Mouse (Mus musculus): Measurements from ENCODE around the gene Gm13276. TPM values are rescaled to one million over a fixed set of nuclear protein-coding genes. Genes with fewer than 3 reads are reported as not detected.
"Not testable (repeated sequence)": the region's sequence is repeated elsewhere in the genome, so short reads cannot be mapped to it uniquely, and the experiment has no call there.

The Gm13276 gene
- total RNA-seq, 2 experiments from 2014 or later, result not detected

- H3K27ac ChIP-seq; DNase-seq (ENCODE audit: low spot score in 2 of 2); H3K4me3 ChIP-seq: not testable (repeated sequence)
- TF ChIP-seq CTCF (conservative IDR thresholded peaks at IDR 0.05), result peak; percentile 21
These were observed 20.3 kb downstream of the Gm13276 start for GRCm38 (mm10) chr4:88805761-88806160.

DNA sequence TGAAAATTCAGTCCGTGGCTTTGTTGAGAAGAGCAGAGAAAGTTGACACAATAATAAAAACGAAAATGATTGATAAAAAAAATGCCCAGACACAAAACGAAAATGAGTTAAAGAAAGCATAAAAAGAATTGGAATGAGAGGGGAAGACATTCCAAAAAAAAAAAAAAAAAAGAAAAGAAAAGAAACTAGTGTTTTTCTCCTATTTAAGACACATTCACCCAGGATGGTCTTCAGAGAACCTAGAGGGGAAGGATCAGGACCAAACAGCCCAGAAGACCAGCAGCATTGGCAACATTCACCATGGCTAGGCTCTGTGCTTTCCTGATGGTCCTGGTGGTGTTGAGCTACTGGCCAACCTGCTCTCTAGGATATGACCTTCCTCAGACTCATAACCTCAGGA lies 30.4 kb downstream of the Gm13276 start, which contains the start of gene Ifna7:
Gene Ifna7, plus strand, starts transcription at position 301 of the 400 bp plus-strand sequence.
- H3K4me3 ChIP-seq, result no peak within 1 kb of the TSS
- TF ChIP-seq CTCF (conservative IDR thresholded peaks at IDR 0.05), result no peak

DNA sequence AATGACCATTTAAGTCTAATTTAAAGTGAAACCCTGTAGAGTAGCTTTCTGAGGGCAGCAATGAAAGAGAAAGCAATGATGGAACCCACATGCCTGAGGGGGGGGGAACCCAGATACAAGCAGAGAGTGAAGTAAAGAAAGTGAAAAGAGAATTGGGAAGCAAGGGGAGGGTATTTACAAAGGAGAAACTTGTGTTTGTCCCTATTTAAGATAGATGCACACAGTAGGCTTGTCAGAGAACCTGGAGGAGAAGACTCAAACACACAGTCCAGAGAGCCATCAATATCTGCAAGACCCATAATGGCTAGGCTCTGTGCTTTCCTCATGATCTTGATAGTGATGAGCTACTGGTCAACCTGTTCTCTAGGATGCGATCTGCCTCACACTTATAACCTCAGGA lies 34.1 kb downstream of the Gm13276 start, which contains the start of gene Ifna11:
Gene Ifna11, plus strand, starts transcription at position 301 of the 400 bp plus-strand sequence.
- no peak for TF ChIP-seq CTCF (conservative IDR thresholded peaks at IDR 0.05)
- DNase-seq (ENCODE audit: low spot score in 2 of 2), result no peak
- Histone ChIP-seq H3K27ac (no peak within 1 kb of the TSS), H3K4me3 (no peak within 1 kb of the TSS)

More for the DNA sequence above, 30.4 kb downstream of the Gm13276 start, which contains the start of gene Ifna7:
- DNase-seq (ENCODE audit: low spot score in 2 of 2), result no peak
- no peak within 1 kb of the TSS for H3K27ac ChIP-seq

GRCm38 (mm10) chr4:88822995-88823394 lies 37.5 kb downstream of the Gm13276 start:
- TF ChIP-seq CTCF (conservative IDR thresholded peaks at IDR 0.05), result peak; percentile 82
- Histone ChIP-seq H3K27ac (no peak overlapping the region), H3K4me3 (no peak overlapping the region)
- peak in 1 of 2 experiments; percentile 21 for DNase-seq (ENCODE audit: low spot score in 2 of 2)

DNA sequence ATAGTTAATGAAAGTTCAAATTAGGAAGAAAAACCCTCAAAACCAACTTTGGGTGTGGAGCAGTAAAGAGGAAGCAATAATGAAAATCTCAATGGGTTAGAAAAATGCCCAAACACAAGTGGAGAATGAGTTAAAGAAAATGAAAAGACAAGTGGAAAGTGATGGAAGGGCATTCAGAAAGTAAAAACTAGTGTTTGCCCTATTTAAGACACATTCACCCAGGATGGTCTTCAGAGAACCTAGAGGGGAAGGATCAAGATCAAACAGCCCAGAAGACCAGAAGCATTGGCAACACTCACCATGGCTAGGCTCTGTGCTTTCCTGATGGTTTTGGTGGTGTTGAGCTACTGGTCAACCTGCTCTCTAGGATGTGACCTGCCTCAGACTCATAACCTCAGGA lies 41.6 kb downstream of the Gm13276 start, which contains the start of gene Ifna6:
Gene Ifna6, plus strand, starts transcription at position 301 of the 400 bp plus-strand sequence.
- H3K27ac ChIP-seq; DNase-seq (ENCODE audit: low spot score in 2 of 2); H3K4me3 ChIP-seq: not testable (repeated sequence)

- Histone ChIP-seq H3K4me3 (no peak overlapping the region), H3K27ac (no peak overlapping the region)
- peak; percentile 86 for TF ChIP-seq CTCF (conservative IDR thresholded peaks at IDR 0.05)
- peak in 1 of 2 experiments; percentile 49 for DNase-seq (ENCODE audit: low spot score in 2 of 2)
These were observed 45.0 kb downstream of the Gm13276 start for GRCm38 (mm10) chr4:88830523-88830922.

DNA sequence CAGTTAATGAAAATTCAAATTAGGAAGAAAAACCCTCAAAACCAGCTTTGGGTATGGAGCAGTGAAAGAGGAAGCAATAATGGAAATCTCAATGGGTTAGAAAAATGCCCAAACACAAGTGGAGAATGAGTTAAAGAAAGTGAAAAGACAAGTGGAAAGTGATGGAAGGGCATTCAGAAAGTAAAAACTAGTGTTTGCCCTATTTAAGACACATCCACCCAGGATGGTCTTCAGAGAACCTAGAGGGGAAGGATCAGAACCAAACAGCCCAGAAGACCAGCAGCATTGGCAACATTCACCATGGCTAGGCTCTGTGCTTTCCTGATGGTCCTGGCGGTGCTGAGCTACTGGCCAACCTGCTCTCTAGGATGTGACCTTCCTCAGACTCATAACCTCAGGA lies 49.7 kb downstream of the Gm13276 start, which contains the start of gene Ifna5:
Gene Ifna5, plus strand, starts transcription at position 301 of the 400 bp plus-strand sequence.
- H3K27ac ChIP-seq; DNase-seq (ENCODE audit: low spot score in 2 of 2); H3K4me3 ChIP-seq: not testable (repeated sequence)

Other genes with a start within 250 kb of the Gm13276 start
- gene Ifna15, start 227.5 kb upstream of the Gm13276 start, total RNA-seq (2021), result not detected
- gene Ifna14, start 213.9 kb upstream of the Gm13276 start, total RNA-seq (2021), result not detected
- not detected for gene Ifna9, start 193.3 kb upstream of the Gm13276 start, total RNA-seq (2021)
- not detected for gene Ifna12, start 182.3 kb upstream of the Gm13276 start, total RNA-seq (2021)
- not detected for gene C87499, start 151.3 kb upstream of the Gm13276 start, total RNA-seq (2021)
- gene Ifna13, start 141.2 kb upstream of the Gm13276 start, total RNA-seq (2021), result not detected
- not detected for gene Ifna16, start 108.8 kb upstream of the Gm13276 start, total RNA-seq (2021)
- not detected for gene Ifna2, start 101.8 kb upstream of the Gm13276 start, total RNA-seq (2021)
- gene Ifnab, start 94.3 kb upstream of the Gm13276 start, total RNA-seq (2021), result not detected
- 1 to 10 TPM; 1.3 to 1.5 TPM for gene Gm26566, start 63.9 kb upstream of the Gm13276 start, total RNA-seq (2021)
- 100 to 1,000 TPM; 105 to 107 TPM for gene Klhl9, start 63.2 kb upstream of the Gm13276 start, total RNA-seq (2021)
- not detected for gene Gm13271, start 30.8 kb upstream of the Gm13276 start, total RNA-seq (2021)
- not detected for gene Gm13283, start 25.6 kb upstream of the Gm13276 start, total RNA-seq (2021)
- gene Gm13290, start 11.9 kb upstream of the Gm13276 start, total RNA-seq (2021), result not detected
- gene Gm13289, start 8.8 kb upstream of the Gm13276 start, total RNA-seq (2021), result not detected
- gene Gm13272, start 5.9 kb upstream of the Gm13276 start, total RNA-seq (2021), result not detected
- not detected for gene Ifnz, start 3.6 kb upstream of the Gm13276 start, total RNA-seq (2021)
- not detected for gene Gm13277, start 2.9 kb downstream of the Gm13276 start, total RNA-seq (2021)
- gene Gm13278, start 5.8 kb downstream of the Gm13276 start, total RNA-seq (2021), result not detected
- not detected for gene Gm13275, start 8.8 kb downstream of the Gm13276 start, total RNA-seq (2021)
- not detected for gene Gm13279, start 11.7 kb downstream of the Gm13276 start, total RNA-seq (2021)
- gene Gm13285, start 14.0 kb downstream of the Gm13276 start, total RNA-seq (2021), result not detected
- gene Gm13287, start 17.5 kb downstream of the Gm13276 start, total RNA-seq (2021), result not detected
- gene Gm13288, start 19.8 kb downstream of the Gm13276 start, total RNA-seq (2021), result not detected
- not detected for gene Ifna7, start 30.5 kb downstream of the Gm13276 start, total RNA-seq (2021)
- not detected for gene Ifna11, start 34.2 kb downstream of the Gm13276 start, total RNA-seq (2021)
- gene Ifna6, start 41.7 kb downstream of the Gm13276 start, total RNA-seq (2021), result not detected
- gene Ifna5, start 49.8 kb downstream of the Gm13276 start, total RNA-seq (2021), result not detected
- not detected for gene Ifna4, start 56.2 kb downstream of the Gm13276 start, total RNA-seq (2021)
- gene Ifna1, start 64.4 kb downstream of the Gm13276 start, total RNA-seq (2021), result not detected
- not detected for gene Ifne, start 94.5 kb downstream of the Gm13276 start, total RNA-seq (2021)

Data from layer of hippocampus, adult 2 months (tissue).